Mouse (Mus musculus): ENCODE measurements around the gene Gldn.

Gldn gene

GRCm38 (mm10) chr9:54286331-54286987, at the start of gene Gldn:
Gene Gldn, plus strand, starts transcription at chr9:54286486.
- DNase-seq (ENCODE audit: extremely low spot score) = peak; percentile 47

GRCm38 (mm10) chr9:54244869-54245665, 41.2 kb upstream of the Gldn start:
- DNase-seq (ENCODE audit: extremely low spot score) = no peak

- no peak for DNase-seq (ENCODE audit: extremely low spot score)
These were observed 21.5 kb upstream of the Gldn start for GRCm38 (mm10) chr9:54264754-54265153.

- DNase-seq (ENCODE audit: extremely low spot score) = no peak
These were observed 18.3 kb upstream of the Gldn start, which contains the start of gene Cyp19a1 for GRCm38 (mm10) chr9:54268010-54268409. Gene Cyp19a1, minus strand, starts transcription at chr9:54268110.

- DNase-seq (ENCODE audit: extremely low spot score) = no peak
These were observed 16.3 kb upstream of the Gldn start for GRCm38 (mm10) chr9:54269987-54270386.

GRCm38 (mm10) chr9:54270889-54271288, 15.4 kb upstream of the Gldn start:
- peak; percentile 17 for DNase-seq (ENCODE audit: extremely low spot score)

GRCm38 (mm10) chr9:54275283-54275682, 11.0 kb upstream of the Gldn start:
- no peak for DNase-seq (ENCODE audit: extremely low spot score)

GRCm38 (mm10) chr9:54279046-54279589, 7.2 kb upstream of the Gldn start:
- no peak for DNase-seq (ENCODE audit: extremely low spot score)

- no peak for DNase-seq (ENCODE audit: extremely low spot score)
These were observed 1.5 kb downstream of the Gldn start for GRCm38 (mm10) chr9:54287804-54288203.

- no peak for DNase-seq (ENCODE audit: extremely low spot score)
These were observed 13.1 kb downstream of the Gldn start for GRCm38 (mm10) chr9:54299389-54299788.

- DNase-seq (ENCODE audit: extremely low spot score) = no peak
These were observed 13.5 kb downstream of the Gldn start for GRCm38 (mm10) chr9:54299792-54300191.

GRCm38 (mm10) chr9:54301255-54301654, 15.0 kb downstream of the Gldn start:
- DNase-seq (ENCODE audit: extremely low spot score) = no peak

- no peak for DNase-seq (ENCODE audit: extremely low spot score)
These were observed 21.9 kb downstream of the Gldn start for GRCm38 (mm10) chr9:54308209-54308608.

- DNase-seq (ENCODE audit: extremely low spot score) = no peak
These were observed 22.6 kb downstream of the Gldn start for GRCm38 (mm10) chr9:54308751-54309358.

- DNase-seq (ENCODE audit: extremely low spot score) = no peak
These were observed 30.1 kb downstream of the Gldn start for GRCm38 (mm10) chr9:54316363-54316762.

GRCm38 (mm10) chr9:54323456-54323855, 37.2 kb downstream of the Gldn start:
- peak; percentile 38 for DNase-seq (ENCODE audit: extremely low spot score)

GRCm38 (mm10) chr9:54329201-54329600, 42.9 kb downstream of the Gldn start:
- no peak for DNase-seq (ENCODE audit: extremely low spot score)

GRCm38 (mm10) chr9:54335582-54335981, 49.3 kb downstream of the Gldn start:
- DNase-seq (ENCODE audit: extremely low spot score) = no peak

- peak; percentile 59 for DNase-seq (ENCODE audit: extremely low spot score)
These were observed 50.4 kb downstream of the Gldn start for GRCm38 (mm10) chr9:54336532-54337144.

- no peak for DNase-seq (ENCODE audit: extremely low spot score)
These were observed 55.7 kb downstream of the Gldn start for GRCm38 (mm10) chr9:54342026-54342425.

- DNase-seq (ENCODE audit: extremely low spot score) = no peak
These were observed 70.5 kb downstream of the Gldn start for GRCm38 (mm10) chr9:54356756-54357155.
